Mouse (Mus musculus) hindbrain, embryonic 13.5 days (tissue): ENCODE results near the gene Ybey. TPM values are rescaled to one million over a fixed set of nuclear protein-coding genes. Genes with fewer than 3 reads are reported as not detected.

Source experiments
- ATAC-seq: fragments of 200-750 bp; cut with Nextera tagmentation; 2 replicates; pipeline ENCODE4 v1.8.0; 2017; ENCODE audit warnings: moderate TSS enrichment; ENCODE audit not compliant: low FRiP score
- H3K27ac ChIP-seq: fragments of 300-500 bp; sonication (generic); 2 replicates; pipeline ENCODE4 v1.5.1; 2015; ENCODE audit warnings: inconsistent platforms, mild to moderate bottlenecking, moderate library complexity
- H3K27me3 ChIP-seq: fragments of 300-500 bp; sonication (generic); 2 replicates; pipeline ENCODE4 v1.6.1; 2015; ENCODE audit warnings: mild to moderate bottlenecking, inconsistent platforms
- H3K36me3 ChIP-seq: fragments of 300-500 bp; sonication (generic); 2 replicates; pipeline ENCODE4 v1.6.1; 2015; ENCODE audit warnings: mild to moderate bottlenecking, inconsistent platforms
- H3K4me1 ChIP-seq: fragments of 300-500 bp; sonication (generic); replicated peaks from 2 replicates; pipeline ENCODE4 v1.6.1; 2015; ENCODE audit warnings: inconsistent platforms
- H3K4me2 ChIP-seq: fragments of 300-500 bp; sonication (generic); 2 replicates; pipeline ENCODE4 v1.6.1; 2015; ENCODE audit warnings: inconsistent platforms, mild to moderate bottlenecking, moderate library complexity
- H3K4me3 ChIP-seq: fragments of 300-500 bp; sonication (generic); 2 replicates; pipeline ENCODE4 v1.5.1; 2015; ENCODE audit warnings: mild to moderate bottlenecking, inconsistent platforms
- H3K9ac ChIP-seq: fragments of 300-500 bp; sonication (generic); 2 replicates; pipeline ENCODE4 v1.6.1; 2015; ENCODE audit warnings: mild to moderate bottlenecking, inconsistent platforms
- H3K9me3 ChIP-seq: fragments of 300-500 bp; sonication (generic); 2 replicates; pipeline ENCODE4 v1.6.1; 2016; ENCODE audit warnings: inconsistent platforms
- WGBS: fragments of 180-500 bp; shearing (Covaris S2); methylation state at CpG from one replicate; pipeline ENCODE4 v1.1.7; 2015; 5-methylcytosine and 5-hydroxymethylcytosine counted together
- polyA plus RNA-seq: library from polyadenylated mRNA; unstranded; fragments of >200 nt; fragmentation: Nextera tagmentation; extraction: Ambion mirVana; gene quantifications from 2 replicates; pipeline ENCODE4 v1.2.1, GENCODE M21; 2015

Ybey gene
- polyA plus RNA-seq, 1 experiment from 2014 or later = 6.9 TPM

- Histone ChIP-seq H3K27me3 (no peaks in the 10 kb centered on the region), H3K4me3 (no peak overlapping the region), H3K9ac (no peak overlapping the region), H3K36me3 (peaks cover 53% of the 10 kb centered on the region), H3K27ac (no peak overlapping the region), H3K4me2 (no peak overlapping the region), H3K9me3 (no peaks in the 10 kb centered on the region), H3K4me1 (peaks cover 21% of the 10 kb centered on the region)
- 96% methylated on average over 9 of the region's 9 CpGs for WGBS
- no peak for ATAC-seq
These were observed 29.6 kb downstream of the Ybey start for GRCm38 (mm10) chr10:76439107-76439890.

- no peak overlapping the region for H3K4me3 ChIP-seq
- peaks cover 94% of the 10 kb centered on the region for H3K36me3 ChIP-seq
- 96% methylated on average over 11 of the region's 11 CpGs for WGBS
These were observed 35.0 kb downstream of the Ybey start for GRCm38 (mm10) chr10:76433925-76434324.

GRCm38 (mm10) chr10:76425674-76426073, 43.2 kb downstream of the Ybey start:
- Histone ChIP-seq H3K36me3 (peaks cover 95% of the 10 kb centered on the region), H3K9me3 (no peaks in the 10 kb centered on the region), H3K9ac (no peak overlapping the region), H3K27ac (no peak overlapping the region), H3K4me2 (no peak overlapping the region), H3K4me3 (no peak overlapping the region), H3K27me3 (no peaks in the 10 kb centered on the region), H3K4me1 (no peaks in the 10 kb centered on the region)
- 95% methylated on average over 7 of the region's 7 CpGs for WGBS
- no peak for ATAC-seq

More at GRCm38 (mm10) chr10:76433925-76434324, 35.0 kb downstream of the Ybey start:
- Histone ChIP-seq H3K9ac (no peak overlapping the region), H3K27me3 (no peaks in the 10 kb centered on the region), H3K4me2 (no peak overlapping the region), H3K9me3 (no peaks in the 10 kb centered on the region), H3K27ac (no peak overlapping the region), H3K4me1 (no peaks in the 10 kb centered on the region)
- no peak for ATAC-seq

- Histone ChIP-seq H3K9me3 (no peaks in the 10 kb centered on the region), H3K27me3 (no peaks in the 10 kb centered on the region), H3K4me2 (no peak overlapping the region), H3K4me3 (no peak overlapping the region), H3K4me1 (no peaks in the 10 kb centered on the region), H3K36me3 (peaks cover 96% of the 10 kb centered on the region), H3K27ac (no peak overlapping the region), H3K9ac (no peak overlapping the region)
- WGBS = 83% methylated on average over 12 of the region's 12 CpGs
- no peak for ATAC-seq
These were observed 52.1 kb downstream of the Ybey start for GRCm38 (mm10) chr10:76416811-76417210.

Other genes starting within 250 kb of the Ybey start
- 246 and 258 TPM in 2 replicates for gene Prmt2, start 231.2 kb downstream of the Ybey start, polyA plus RNA-seq
- gene S100b, start 215.3 kb downstream of the Ybey start, polyA plus RNA-seq = 1.6 and 2.0 TPM in 2 replicates
- 14.9 and 16.5 TPM in 2 replicates for gene Dip2a, start 123.8 kb downstream of the Ybey start, polyA plus RNA-seq
- gene AC141477.1, start 28.7 kb downstream of the Ybey start, polyA plus RNA-seq = not detected in 2 replicates
- gene Pcnt, start 26.3 kb downstream of the Ybey start, polyA plus RNA-seq = 8.1 and 8.8 TPM in 2 replicates
- not detected in 2 replicates for gene 2610028H24Rik, start 20.0 kb downstream of the Ybey start, polyA plus RNA-seq
- 70.5 and 72.6 TPM in 2 replicates for gene Mcm3ap, start 187 bp downstream of the Ybey start, polyA plus RNA-seq
- gene Lss, start 62.5 kb upstream of the Ybey start, polyA plus RNA-seq = 37.9 and 45.6 TPM in 2 replicates
- gene Spatc1l, start 93.2 kb upstream of the Ybey start, polyA plus RNA-seq = not detected in 2 replicates
- 0.16 TPM in 1 of 2 replicates, not detected in the other for gene Ftcd, start 106.5 kb upstream of the Ybey start, polyA plus RNA-seq
- gene Col6a2, start 154.5 kb upstream of the Ybey start, polyA plus RNA-seq = 23.5 and 27.6 TPM in 2 replicates